Mouse (Mus musculus): ENCODE measurements around the gene Orai1. TPM values are rescaled to one million over a fixed set of nuclear protein-coding genes. Genes with fewer than 3 reads are reported as not detected.
"Not testable (repeated sequence)": the region's sequence is repeated elsewhere in the genome, so short reads cannot be mapped to it uniquely, and the experiment has no call there.

Orai1 gene
- polyA plus RNA-seq, 1 experiment, result 36.7 TPM

DNA sequence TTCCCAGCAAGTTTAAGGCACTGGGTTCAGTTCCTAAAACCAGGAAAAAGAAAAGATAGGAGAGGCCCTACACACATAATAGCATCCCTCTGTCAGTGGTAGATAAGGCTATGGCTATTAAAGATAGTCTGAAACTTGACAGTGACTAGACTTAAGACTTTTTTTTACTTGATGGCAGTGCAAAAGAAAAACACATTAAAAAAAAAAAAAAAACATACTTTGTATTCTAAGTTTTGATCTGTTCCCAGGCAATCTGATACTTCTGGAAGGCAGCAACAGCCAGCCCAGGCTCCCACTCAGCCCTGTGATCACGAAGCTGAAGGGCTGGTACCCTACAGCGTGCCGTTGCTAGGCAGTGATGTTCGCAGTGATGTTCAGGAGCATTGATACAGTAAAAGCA lies 43.4 kb upstream of the Orai1 start:
- Histone ChIP-seq H3K79me2 (ENCODE audit: control insufficient read depth, insufficient read depth) (no peaks in the 10 kb centered on the region), H3K36me3 (ENCODE audit: control insufficient read depth, insufficient read depth) (no peaks in the 10 kb centered on the region), H3K4me3 (no peak overlapping the region), H3ac (ENCODE audit: control insufficient read depth, insufficient read length) (no peak overlapping the region), H3K4me2 (ENCODE audit: low read depth) (no peak overlapping the region), H3K27me3 (ENCODE audit: control insufficient read depth, insufficient read depth, insufficient read length) (no peaks in the 10 kb centered on the region)
- TF ChIP-seq E2F4 (IDR thresholded peaks at IDR 0.05; ENCODE audit: insufficient read depth), result no peak
- no peak for TF ChIP-seq POLR2AphosphoS2 (IDR thresholded peaks at IDR 0.05; ENCODE audit: insufficient read length, low read depth)
- no peak for TF ChIP-seq CEBPB (IDR thresholded peaks at IDR 0.05; ENCODE audit: insufficient read depth, poor library complexity, severe bottlenecking)
- TF ChIP-seq USF1 (IDR thresholded peaks at IDR 0.05; ENCODE audit: low read depth), result no peak
- TF ChIP-seq TCF12 (IDR thresholded peaks at IDR 0.05; ENCODE audit: insufficient read depth, poor library complexity, severe bottlenecking), result no peak
- no peak for TF ChIP-seq TCF3 (IDR thresholded peaks at IDR 0.05; ENCODE audit: insufficient read length, low read depth)
- no peak for TF ChIP-seq SRF (IDR thresholded peaks at IDR 0.05; ENCODE audit: control insufficient read depth, insufficient read length, low read depth)
- no peak for TF ChIP-seq MAX (IDR thresholded peaks at IDR 0.05; ENCODE audit: low read depth)
- TF ChIP-seq POLR2A (IDR thresholded peaks at IDR 0.05; ENCODE audit: insufficient read length, low read depth), result no peak

DNA sequence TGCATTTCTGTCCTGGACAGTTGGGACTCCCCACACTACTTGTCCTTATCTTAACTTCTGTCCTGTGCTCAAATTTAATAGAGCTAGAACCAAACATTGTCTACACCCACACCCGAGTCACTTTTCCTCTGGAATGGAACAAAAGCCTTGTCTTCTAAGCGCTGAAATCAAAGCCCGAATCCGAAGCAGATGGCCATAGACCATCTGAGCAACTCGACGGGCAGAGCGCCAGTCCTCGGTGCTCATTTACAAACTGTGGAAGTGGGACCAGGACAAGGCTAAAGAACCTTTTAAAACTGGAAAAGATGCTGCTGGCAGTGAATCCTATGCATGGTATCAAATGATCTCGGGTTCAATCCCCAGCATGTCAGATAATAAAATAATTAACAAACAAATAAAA lies 42.8 kb upstream of the Orai1 start:
- Histone ChIP-seq H3K27me3 (ENCODE audit: control insufficient read depth, insufficient read depth, insufficient read length) (no peaks in the 10 kb centered on the region), H3K4me2 (ENCODE audit: low read depth) (no peak overlapping the region), H3K79me2 (ENCODE audit: control insufficient read depth, insufficient read depth) (no peaks in the 10 kb centered on the region), H3ac (ENCODE audit: control insufficient read depth, insufficient read length) (no peak overlapping the region), H3K4me3 (no peak overlapping the region), H3K36me3 (ENCODE audit: control insufficient read depth, insufficient read depth) (no peaks in the 10 kb centered on the region)
- TF ChIP-seq E2F4 (IDR thresholded peaks at IDR 0.05; ENCODE audit: insufficient read depth) (no peak), POLR2A (IDR thresholded peaks at IDR 0.05; ENCODE audit: insufficient read length, low read depth) (no peak), MYOD1 (IDR thresholded peaks at IDR 0.05; ENCODE audit: control insufficient read depth in 1 of 3, insufficient read length in 2 of 3, low read depth in 2 of 3) (no peak)

GRCm38 (mm10) chr5:122974701-122975100 lies 40.2 kb upstream of the Orai1 start:
- not testable (repeated sequence) for H3K4me3 ChIP-seq; H3K4me2 ChIP-seq (ENCODE audit: low read depth); H3K27me3 ChIP-seq (ENCODE audit: control insufficient read depth, insufficient read depth, insufficient read length); H3ac ChIP-seq (ENCODE audit: control insufficient read depth, insufficient read length); H3K79me2 ChIP-seq (ENCODE audit: control insufficient read depth, insufficient read depth); H3K36me3 ChIP-seq (ENCODE audit: control insufficient read depth, insufficient read depth)

GRCm38 (mm10) chr5:122978970-122979369 lies 35.9 kb upstream of the Orai1 start:
- no peak for TF ChIP-seq E2F4 (IDR thresholded peaks at IDR 0.05; ENCODE audit: insufficient read depth)
- TF ChIP-seq REST (IDR thresholded peaks at IDR 0.05; ENCODE audit: insufficient read depth, insufficient read length), result no peak
- TF ChIP-seq TCF12 (IDR thresholded peaks at IDR 0.05; ENCODE audit: insufficient read depth, poor library complexity, severe bottlenecking), result no peak
- TF ChIP-seq POLR2A (IDR thresholded peaks at IDR 0.05; ENCODE audit: insufficient read length, low read depth), result no peak
- TF ChIP-seq TCF3 (IDR thresholded peaks at IDR 0.05; ENCODE audit: insufficient read length, low read depth), result no peak
- no peak for TF ChIP-seq CEBPB (IDR thresholded peaks at IDR 0.05; ENCODE audit: insufficient read depth, poor library complexity, severe bottlenecking)
- no peak for TF ChIP-seq MAX (IDR thresholded peaks at IDR 0.05; ENCODE audit: low read depth)
- TF ChIP-seq MYOD1 (IDR thresholded peaks at IDR 0.05; ENCODE audit: control insufficient read depth in 1 of 3, insufficient read length in 2 of 3, low read depth in 2 of 3), result no peak
- TF ChIP-seq USF1 (IDR thresholded peaks at IDR 0.05; ENCODE audit: low read depth), result no peak
- H3K36me3 ChIP-seq (ENCODE audit: control insufficient read depth, insufficient read depth), result no peaks in the 10 kb centered on the region
- no peak overlapping the region for H3K4me2 ChIP-seq (ENCODE audit: low read depth)
- no peak overlapping the region for H3K4me3 ChIP-seq
- no peak overlapping the region for H3ac ChIP-seq (ENCODE audit: control insufficient read depth, insufficient read length)
- no peaks in the 10 kb centered on the region for H3K79me2 ChIP-seq (ENCODE audit: control insufficient read depth, insufficient read depth)
- no peaks in the 10 kb centered on the region for H3K27me3 ChIP-seq (ENCODE audit: control insufficient read depth, insufficient read depth, insufficient read length)

DNA sequence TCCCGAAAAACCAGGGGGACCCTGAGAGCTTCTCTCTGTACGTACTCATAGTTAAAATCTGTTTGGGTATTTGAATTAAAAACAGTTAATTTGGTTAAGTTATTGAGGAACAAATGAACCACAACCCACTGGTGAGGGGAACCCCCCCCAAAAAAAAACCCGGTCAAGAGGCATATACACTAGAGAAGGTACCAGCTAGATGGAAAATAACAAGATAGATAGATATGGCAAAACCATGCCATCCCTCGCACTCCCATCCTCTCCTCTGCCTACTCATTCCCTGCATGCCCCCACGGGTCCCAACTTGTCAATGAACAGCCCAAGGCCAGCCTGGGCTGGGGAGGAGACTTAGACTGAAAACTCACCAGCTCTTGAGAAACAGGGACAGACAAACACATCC lies 30.4 kb upstream of the Orai1 start:
- Histone ChIP-seq H3K27me3 (ENCODE audit: control insufficient read depth, insufficient read depth, insufficient read length) (no peaks in the 10 kb centered on the region), H3K4me3 (no peak overlapping the region), H3K36me3 (ENCODE audit: control insufficient read depth, insufficient read depth) (no peaks in the 10 kb centered on the region), H3K4me2 (ENCODE audit: low read depth) (no peak overlapping the region), H3ac (ENCODE audit: control insufficient read depth, insufficient read length) (no peak overlapping the region), H3K79me2 (ENCODE audit: control insufficient read depth, insufficient read depth) (no peaks in the 10 kb centered on the region)
- no peak for TF ChIP-seq SRF (IDR thresholded peaks at IDR 0.05; ENCODE audit: control insufficient read depth, insufficient read length, low read depth)

DNA sequence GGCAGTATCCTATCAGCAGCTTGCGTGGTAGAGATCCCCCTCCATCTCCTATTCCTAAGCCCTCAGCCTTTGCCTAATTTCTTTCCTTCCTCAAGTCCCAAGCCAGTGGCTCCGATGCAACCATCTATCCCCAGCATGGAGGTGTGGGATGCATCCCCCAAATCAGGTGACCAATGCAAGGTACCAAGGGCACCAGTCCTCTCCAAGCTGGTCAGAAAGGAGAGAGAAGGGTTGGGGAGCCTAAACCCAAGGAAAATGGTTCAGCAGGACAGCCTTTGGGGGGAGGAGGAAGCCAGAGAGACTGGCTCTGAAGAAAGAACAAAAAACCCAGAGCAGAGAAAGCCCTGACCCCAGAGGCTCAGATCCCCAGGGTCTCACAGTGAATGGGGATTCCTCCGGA lies 29.6 kb upstream of the Orai1 start:
- H3K4me3 ChIP-seq, result no peak overlapping the region
- no peak overlapping the region for H3ac ChIP-seq (ENCODE audit: control insufficient read depth, insufficient read length)
- TF ChIP-seq MAX (IDR thresholded peaks at IDR 0.05; ENCODE audit: low read depth), result no peak
- no peak for TF ChIP-seq REST (IDR thresholded peaks at IDR 0.05; ENCODE audit: insufficient read depth, insufficient read length)
- TF ChIP-seq POLR2A (IDR thresholded peaks at IDR 0.05; ENCODE audit: insufficient read length, low read depth), result no peak
- TF ChIP-seq POLR2AphosphoS2 (IDR thresholded peaks at IDR 0.05; ENCODE audit: insufficient read length, low read depth), result no peak
- TF ChIP-seq E2F4 (IDR thresholded peaks at IDR 0.05; ENCODE audit: insufficient read depth), result no peak
- TF ChIP-seq SRF (IDR thresholded peaks at IDR 0.05; ENCODE audit: control insufficient read depth, insufficient read length, low read depth), result no peak
- TF ChIP-seq USF1 (IDR thresholded peaks at IDR 0.05; ENCODE audit: low read depth), result no peak
- no peak for TF ChIP-seq TCF3 (IDR thresholded peaks at IDR 0.05; ENCODE audit: insufficient read length, low read depth)
- TF ChIP-seq MYOD1 (IDR thresholded peaks at IDR 0.05; ENCODE audit: control insufficient read depth in 1 of 3, insufficient read length in 2 of 3, low read depth in 2 of 3), result no peak
- TF ChIP-seq TCF12 (IDR thresholded peaks at IDR 0.05; ENCODE audit: insufficient read depth, poor library complexity, severe bottlenecking), result no peak
- no peak for TF ChIP-seq MYOG (IDR thresholded peaks at IDR 0.05; ENCODE audit: control insufficient read depth in 1 of 3, insufficient read depth in 1 of 3, insufficient read length in 2 of 3, low read depth in 2 of 3)
- TF ChIP-seq CEBPB (IDR thresholded peaks at IDR 0.05; ENCODE audit: insufficient read depth, poor library complexity, severe bottlenecking), result no peak
- H3K27me3 ChIP-seq (ENCODE audit: control insufficient read depth, insufficient read depth, insufficient read length), result no peaks in the 10 kb centered on the region
- no peaks in the 10 kb centered on the region for H3K79me2 ChIP-seq (ENCODE audit: control insufficient read depth, insufficient read depth)
- no peaks in the 10 kb centered on the region for H3K36me3 ChIP-seq (ENCODE audit: control insufficient read depth, insufficient read depth)
- H3K4me2 ChIP-seq (ENCODE audit: low read depth), result no peak overlapping the region

All from myocyte (in vitro differentiated cells).